Mouse (Mus musculus) midbrain, embryonic 15.5 days (tissue): Measurements from ENCODE around the gene Klra5. TPM values are rescaled to one million over a fixed set of nuclear protein-coding genes. Genes with fewer than 3 reads are reported as not detected.
"Not testable (repeated sequence)": the region's sequence is repeated elsewhere in the genome, so short reads cannot be mapped to it uniquely, and the experiment has no call there.

Experiments
- ATAC-seq: fragments of 200-750 bp; cut with Nextera tagmentation; replicated peaks from 2 replicates; pipeline ENCODE4 v1.8.0; 2017; ENCODE audit warnings: moderate TSS enrichment
- H3K27ac ChIP-seq: fragments of 300-500 bp; sonication (generic); 2 replicates; pipeline ENCODE4 v1.5.1; 2015; ENCODE audit warnings: mild to moderate bottlenecking, inconsistent platforms
- H3K27me3 ChIP-seq: fragments of 300-500 bp; sonication (generic); replicated peaks from 2 replicates; pipeline ENCODE4 v1.6.1; 2015; ENCODE audit warnings: inconsistent platforms
- H3K36me3 ChIP-seq: fragments of 300-500 bp; sonication (generic); replicated peaks from 2 replicates; pipeline ENCODE4 v1.6.1; 2015; ENCODE audit warnings: inconsistent platforms
- H3K4me1 ChIP-seq: fragments of 300-500 bp; sonication (generic); 2 replicates; pipeline ENCODE4 v1.6.1; 2015; ENCODE audit warnings: inconsistent platforms
- H3K4me2 ChIP-seq: fragments of 300-500 bp; sonication (generic); 2 replicates; pipeline ENCODE4 v1.6.1; 2015; ENCODE audit warnings: inconsistent platforms, mild to moderate bottlenecking, moderate library complexity
- H3K4me3 ChIP-seq: fragments of 300-500 bp; sonication (generic); 2 replicates; pipeline ENCODE4 v1.5.1; 2015; ENCODE audit warnings: mild to moderate bottlenecking, inconsistent platforms
- H3K9ac ChIP-seq: fragments of 300-500 bp; sonication (generic); 2 replicates; pipeline ENCODE4 v1.6.1; 2015; ENCODE audit warnings: mild to moderate bottlenecking, inconsistent platforms
- H3K9me3 ChIP-seq: fragments of 300-500 bp; sonication (generic); 2 replicates; pipeline ENCODE4 v1.6.1; 2016; ENCODE audit warnings: inconsistent platforms
- WGBS: fragments of 180-500 bp; shearing (Covaris S2); methylation state at CpG from one replicate; pipeline ENCODE4 v1.1.7; 2015; ENCODE audit warnings: mixed read lengths; 5-methylcytosine and 5-hydroxymethylcytosine counted together
- polyA plus RNA-seq: library from polyadenylated mRNA; unstranded; fragments of >200 nt; fragmentation: Nextera tagmentation; extraction: Ambion mirVana; gene quantifications from 2 replicates; pipeline ENCODE4 v1.2.1, GENCODE M21; 2015

The Klra5 gene
- not detected in 2 replicates for polyA plus RNA-seq

GRCm38 (mm10) chr6:129917476-129917946 lies at the start of gene Klra5:
Gene Klra5 (minus strand): TSS chr6:129917650.
- H3K9me3 ChIP-seq, ATAC-seq, H3K9ac ChIP-seq, H3K4me3 ChIP-seq, H3K4me2 ChIP-seq, H3K36me3 ChIP-seq, H3K27me3 ChIP-seq, H3K27ac ChIP-seq, H3K4me1 ChIP-seq: not testable (repeated sequence)

- Histone ChIP-seq H3K27me3 (no peaks in the 10 kb centered on the region), H3K4me1 (no peaks in the 10 kb centered on the region), H3K27ac (no peak overlapping the region), H3K9ac (no peak overlapping the region), H3K4me3 (no peak overlapping the region), H3K9me3 (peaks cover 8% of the 10 kb centered on the region; the same call in 1 of the 2 replicates), H3K36me3 (no peaks in the 10 kb centered on the region), H3K4me2 (no peak overlapping the region)
- no peak for ATAC-seq
- 81% methylated on average over 1 of the region's 1 CpGs for WGBS
Observed at GRCm38 (mm10) chr6:129916996-129917395, 454 bp downstream of the Klra5 start.

GRCm38 (mm10) chr6:129882525-129882924 lies 34.9 kb downstream of the Klra5 start:
- Histone ChIP-seq H3K9ac (no peak overlapping the region), H3K4me3 (no peak overlapping the region), H3K27ac (no peak overlapping the region), H3K4me2 (no peak overlapping the region), H3K9me3 (peaks cover 12% of the 10 kb centered on the region), H3K4me1 (no peaks in the 10 kb centered on the region), H3K36me3 (no peaks in the 10 kb centered on the region), H3K27me3 (no peaks in the 10 kb centered on the region)
- WGBS, result 82% methylated on average over 2 of the region's 2 CpGs
- no peak for ATAC-seq

- WGBS, result 24% methylated on average over 1 of the region's 1 CpGs
- Histone ChIP-seq H3K27ac (no peak within 1 kb of the TSS), H3K9ac (no peak within 1 kb of the TSS), H3K4me1 (no peaks in the 10 kb centered on the region), H3K27me3 (no peaks in the 10 kb centered on the region), H3K9me3 (peaks cover 15% of the 10 kb centered on the region), H3K4me3 (no peak within 1 kb of the TSS), H3K4me2 (no peak within 1 kb of the TSS), H3K36me3 (no peaks in the 10 kb centered on the region)
- no peak for ATAC-seq
Observed at GRCm38 (mm10) chr6:129876549-129876948, 40.9 kb downstream of the Klra5 start, which contains the start of gene Klra17. Gene Klra17 (minus strand): TSS chr6:129876672.

GRCm38 (mm10) chr6:129862349-129862748 lies 55.1 kb downstream of the Klra5 start, which contains the start of gene Gm17631:
Gene Gm17631 (plus strand): TSS chr6:129862649.
- not testable (repeated sequence) for ATAC-seq, H3K9ac ChIP-seq, H3K27me3 ChIP-seq, H3K4me1 ChIP-seq, H3K4me2 ChIP-seq, H3K4me3 ChIP-seq, H3K27ac ChIP-seq, H3K36me3 ChIP-seq, H3K9me3 ChIP-seq
- WGBS, result no CpG with 5 or more reads among the region's 3 CpGs

Other genes starting within 250 kb of the Klra5 start
- gene Klrc1, start 238.7 kb downstream of the Klra5 start, polyA plus RNA-seq, result not detected in 2 replicates
- gene Klri1, start 200.5 kb downstream of the Klra5 start, polyA plus RNA-seq, result not detected in 2 replicates
- gene Klri2, start 177.2 kb downstream of the Klra5 start, polyA plus RNA-seq, result not detected in 2 replicates
- gene Gm156, start 133.4 kb downstream of the Klra5 start, polyA plus RNA-seq, result not detected in 2 replicates
- not detected in 2 replicates for gene Gm17631, start 55.0 kb downstream of the Klra5 start, polyA plus RNA-seq
- gene Klra17, start 41.0 kb downstream of the Klra5 start, polyA plus RNA-seq, result not detected in 2 replicates
- not detected in 2 replicates for gene Klra6, start 109.3 kb upstream of the Klra5 start, polyA plus RNA-seq
- gene Klra4, start 149.6 kb upstream of the Klra5 start, polyA plus RNA-seq, result not detected in 2 replicates
- not detected in 2 replicates for gene Klra8, start 212.2 kb upstream of the Klra5 start, polyA plus RNA-seq